Mouse (Mus musculus) C2C12 (cell line): Measurements from ENCODE around the gene Hfm1. TPM values are rescaled to one million over a fixed set of nuclear protein-coding genes. Genes with fewer than 3 reads are reported as not detected.

Experiments
- H3K27me3 ChIP-seq: one replicate; pipeline ENCODE4 v1.6.1; 2011; ENCODE audit not compliant: control insufficient read depth, insufficient read depth, insufficient read length
- H3K36me3 ChIP-seq: one replicate; pipeline ENCODE4 v1.6.1; 2011; ENCODE audit not compliant: control insufficient read depth, insufficient read depth
- H3K4me3 ChIP-seq: one replicate; pipeline ENCODE4 v1.5.1; 2011; ENCODE audit warnings: mild to moderate bottlenecking, control low read depth; ENCODE audit not compliant: poor library complexity, insufficient read depth, severe bottlenecking
- H3K79me2 ChIP-seq: one replicate; pipeline ENCODE4 v1.6.1; 2011; ENCODE audit not compliant: control insufficient read depth, insufficient read depth
- H3K79me3 ChIP-seq: one replicate; pipeline ENCODE4 v1.6.1; 2011; ENCODE audit warnings: low read depth, control low read depth
- H3ac ChIP-seq: one replicate; pipeline ENCODE3; 2011; ENCODE audit warnings: low read depth; ENCODE audit not compliant: control insufficient read depth, insufficient read length
- CEBPB ChIP-seq: IDR thresholded peaks from one replicate; pipeline ENCODE4 v1.6.1; 2011; ENCODE audit warnings: low read depth, mild to moderate bottlenecking, control low read depth, moderate library complexity
- CTCF ChIP-seq: IDR thresholded peaks from one replicate; pipeline ENCODE4 v1.5.1; 2011; ENCODE audit not compliant: control insufficient read depth, insufficient read depth, insufficient read length
- FOSL1 ChIP-seq: IDR thresholded peaks from one replicate; pipeline ENCODE4 v1.8.0; 2011; ENCODE audit warnings: mild to moderate bottlenecking, low read length; ENCODE audit not compliant: poor library complexity, insufficient read depth, severe bottlenecking
- MAX ChIP-seq: IDR thresholded peaks from one replicate; pipeline ENCODE4 v1.6.1; 2011; ENCODE audit warnings: mild to moderate bottlenecking, control low read depth
- MYOD1 ChIP-seq: IDR thresholded peaks from one replicate; pipeline ENCODE4 v1.6.1; 2011; ENCODE audit warnings: low read depth; ENCODE audit not compliant: control insufficient read depth, insufficient read length
- MYOG ChIP-seq: IDR thresholded peaks from one replicate; pipeline ENCODE4 v1.6.1; 2011; ENCODE audit not compliant: control insufficient read depth, insufficient read length; ENCODE audit errors: extremely low read depth
- USF1 ChIP-seq: IDR thresholded peaks from one replicate; pipeline ENCODE4 v1.6.1; 2011; ENCODE audit warnings: low read depth, mild to moderate bottlenecking, control low read depth, moderate library complexity
- polyA plus RNA-seq: library from polyadenylated mRNA; unstranded; fragments of >200 nt; fragmentation: generic; extraction: Trizol; gene quantifications from one replicate; pipeline ENCODE4 v1.2.1, GENCODE M21; 2012; ENCODE audit warnings: missing spikeins

Gene Hfm1
- polyA plus RNA-seq, 1 experiment = not detected

GRCm38 (mm10) chr5:106860415-106860814, 65.7 kb downstream of the Hfm1 start:
- no peak overlapping the region for H3ac ChIP-seq

GRCm38 (mm10) chr5:106853284-106853683, 72.8 kb downstream of the Hfm1 start:
- Histone ChIP-seq H3K79me2 (no peaks in the 10 kb centered on the region), H3K79me3 (no peaks in the 10 kb centered on the region), H3K4me3 (no peak overlapping the region), H3ac (no peak overlapping the region), H3K36me3 (no peaks in the 10 kb centered on the region), H3K27me3 (no peaks in the 10 kb centered on the region)
- TF ChIP-seq MAX (no peak), FOSL1 (peak; percentile 88)

More at GRCm38 (mm10) chr5:106860415-106860814, 65.7 kb downstream of the Hfm1 start:
- Histone ChIP-seq H3K36me3 (no peaks in the 10 kb centered on the region), H3K79me2 (no peaks in the 10 kb centered on the region), H3K27me3 (no peaks in the 10 kb centered on the region), H3K79me3 (no peaks in the 10 kb centered on the region), H3K4me3 (no peak overlapping the region)
- TF ChIP-seq MAX (no peak), FOSL1 (no peak), CEBPB (no peak), CTCF (no peak), MYOD1 (no peak), USF1 (no peak), MYOG (no peak)

- H3K36me3 ChIP-seq = no peaks in the 10 kb centered on the region
- peaks cover 3% of the 10 kb centered on the region for H3K27me3 ChIP-seq
- no peaks in the 10 kb centered on the region for H3K79me3 ChIP-seq
- no peak overlapping the region for H3K4me3 ChIP-seq
- no peak for TF ChIP-seq FOSL1
- TF ChIP-seq MAX = no peak
- no peak for TF ChIP-seq CEBPB
- TF ChIP-seq MYOD1 = no peak
- no peak for TF ChIP-seq USF1
- TF ChIP-seq MYOG = no peak
- no peak for TF ChIP-seq CTCF
- no peaks in the 10 kb centered on the region for H3K79me2 ChIP-seq
- H3ac ChIP-seq = no peak overlapping the region
Observed at GRCm38 (mm10) chr5:106847045-106847444, 79.1 kb downstream of the Hfm1 start.

GRCm38 (mm10) chr5:106843906-106844305, 82.2 kb downstream of the Hfm1 start:
- no peak overlapping the region for H3K4me3 ChIP-seq
- H3ac ChIP-seq = no peak overlapping the region
- no peak for TF ChIP-seq MAX
- TF ChIP-seq MYOG = no peak
- TF ChIP-seq FOSL1 = no peak
- no peak for TF ChIP-seq MYOD1
- TF ChIP-seq CTCF = no peak
- no peak for TF ChIP-seq USF1
- no peak for TF ChIP-seq CEBPB
- no peaks in the 10 kb centered on the region for H3K79me3 ChIP-seq
- H3K36me3 ChIP-seq = no peaks in the 10 kb centered on the region
- H3K27me3 ChIP-seq = peaks cover 3% of the 10 kb centered on the region
- no peaks in the 10 kb centered on the region for H3K79me2 ChIP-seq

- Histone ChIP-seq H3ac (no peak overlapping the region), H3K79me2 (no peaks in the 10 kb centered on the region), H3K36me3 (no peaks in the 10 kb centered on the region), H3K4me3 (no peak overlapping the region), H3K79me3 (no peaks in the 10 kb centered on the region), H3K27me3 (no peaks in the 10 kb centered on the region)
- TF ChIP-seq FOSL1 = no peak
- no peak for TF ChIP-seq MYOG
- TF ChIP-seq MYOD1 = no peak
- no peak for TF ChIP-seq CTCF
Observed at GRCm38 (mm10) chr5:106833025-106833424, 93.1 kb downstream of the Hfm1 start.

- Histone ChIP-seq H3K36me3 (no peaks in the 10 kb centered on the region), H3K79me3 (no peaks in the 10 kb centered on the region), H3K79me2 (no peaks in the 10 kb centered on the region), H3K27me3 (no peaks in the 10 kb centered on the region), H3ac (no peak overlapping the region), H3K4me3 (no peak overlapping the region)
- TF ChIP-seq MAX (no peak), CEBPB (no peak), FOSL1 (no peak), CTCF (no peak), MYOD1 (no peak), USF1 (no peak), MYOG (no peak)
Observed at GRCm38 (mm10) chr5:106831401-106831800, 94.7 kb downstream of the Hfm1 start.
